Mouse (Mus musculus): ENCODE measurements around the gene Asic2.

Gene Asic2

DNA sequence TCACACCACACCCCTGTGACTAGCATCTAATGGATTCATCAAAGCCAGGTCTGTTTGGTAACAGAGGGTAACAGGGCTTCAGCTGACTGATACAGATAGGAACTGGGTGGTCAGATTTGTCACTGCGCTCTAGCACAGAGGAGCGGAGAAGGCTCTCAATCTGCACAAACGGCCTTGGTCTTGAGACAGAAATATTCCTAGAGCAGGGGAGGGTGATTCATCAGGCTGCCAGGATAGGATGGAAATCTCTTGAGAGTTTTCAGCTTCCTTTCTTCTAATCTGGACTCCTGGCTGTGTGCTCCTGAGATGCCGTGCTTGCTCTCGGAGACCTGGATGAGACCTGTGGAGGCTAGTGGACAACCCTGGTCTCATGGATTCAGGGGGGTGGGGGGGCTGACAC lies 765.7 kb downstream of the Asic2 start:
- no peak for DNase-seq (ENCODE audit: low spot score in 2 of 2)

DNA sequence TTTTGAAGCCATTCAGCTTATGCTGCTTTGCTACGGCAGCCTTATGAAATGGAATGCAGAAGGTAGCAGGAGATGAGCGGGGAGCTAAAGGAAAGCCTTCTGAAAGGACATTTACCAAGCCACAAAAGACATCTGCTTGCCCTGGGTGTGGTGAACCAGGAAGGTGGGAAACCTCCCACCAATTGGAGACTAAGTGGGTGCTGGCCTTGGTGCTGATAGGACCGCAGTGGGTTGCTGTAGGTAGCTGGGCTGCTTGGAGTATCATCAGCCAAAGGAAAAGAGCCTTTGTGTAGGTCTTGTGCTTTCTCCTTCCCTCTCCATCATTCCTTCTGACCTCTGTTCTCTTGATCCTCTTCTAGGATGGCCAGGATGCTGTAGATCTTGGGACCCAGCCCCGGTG lies 774.4 kb downstream of the Asic2 start:
- DNase-seq (ENCODE audit: low spot score in 2 of 2) = no peak

DNA sequence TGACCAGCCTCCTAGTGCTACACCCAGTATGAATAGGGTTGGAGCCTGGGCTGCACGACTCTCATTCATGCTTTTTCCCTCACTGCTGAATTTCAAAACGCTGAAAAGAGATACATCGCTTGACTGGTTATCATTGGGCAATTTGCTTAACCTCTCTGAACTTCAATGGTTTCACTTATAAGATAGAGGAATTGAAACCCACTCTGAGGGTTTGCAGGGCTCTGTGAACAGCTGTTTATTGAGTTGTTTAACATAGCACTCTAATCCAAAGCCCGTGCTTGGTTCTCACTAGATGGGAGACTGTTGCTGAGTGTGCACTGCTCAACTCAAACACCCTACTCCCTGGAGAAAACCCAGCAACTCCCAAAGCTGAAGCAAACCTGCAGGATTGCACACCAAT lies 776.1 kb downstream of the Asic2 start:
- DNase-seq (ENCODE audit: low spot score in 2 of 2) = no peak

DNA sequence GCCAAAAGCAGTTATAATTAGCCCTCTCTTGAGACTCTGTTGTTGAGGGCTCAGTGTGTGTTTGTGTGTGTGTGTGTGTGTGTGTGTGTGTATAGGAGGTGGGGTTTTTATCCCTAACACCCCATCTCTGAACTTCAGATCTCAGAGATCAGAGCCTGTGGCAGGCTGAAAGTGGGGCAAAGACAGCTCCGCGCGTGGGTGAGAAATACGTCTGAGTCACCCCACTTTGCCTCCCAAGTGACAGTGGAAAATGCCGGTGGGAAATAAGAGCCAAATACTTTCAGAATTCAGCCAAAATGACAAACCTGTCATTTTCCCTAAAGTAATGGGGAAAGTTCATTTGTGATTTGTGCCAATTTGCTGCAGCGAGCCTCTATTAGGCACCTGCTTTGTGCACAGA lies 779.2 kb downstream of the Asic2 start:
- peak; percentile 33 to 56 for DNase-seq (ENCODE audit: low spot score in 2 of 2)

DNA sequence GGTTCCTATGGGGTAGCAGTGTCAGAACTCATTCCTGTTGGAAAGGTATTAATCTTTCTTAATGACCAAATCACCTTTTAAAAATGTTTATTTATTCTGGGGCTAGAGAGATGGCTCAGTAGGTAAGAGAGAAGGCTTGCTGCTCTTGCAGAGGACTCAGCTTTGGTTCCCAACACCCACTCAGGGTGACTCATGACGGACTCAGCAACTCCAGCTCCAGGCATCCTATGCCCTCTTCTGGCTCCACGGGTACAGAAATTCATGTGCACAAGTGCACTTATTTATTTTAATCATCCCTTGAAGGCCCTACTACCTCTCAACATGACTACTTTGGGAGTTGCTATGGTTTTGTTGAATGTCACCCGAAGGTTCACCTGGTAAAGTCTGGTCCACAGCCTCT lies 780.4 kb downstream of the Asic2 start:
- DNase-seq (ENCODE audit: low spot score in 2 of 2) = peak; percentile 35 to 47

DNA sequence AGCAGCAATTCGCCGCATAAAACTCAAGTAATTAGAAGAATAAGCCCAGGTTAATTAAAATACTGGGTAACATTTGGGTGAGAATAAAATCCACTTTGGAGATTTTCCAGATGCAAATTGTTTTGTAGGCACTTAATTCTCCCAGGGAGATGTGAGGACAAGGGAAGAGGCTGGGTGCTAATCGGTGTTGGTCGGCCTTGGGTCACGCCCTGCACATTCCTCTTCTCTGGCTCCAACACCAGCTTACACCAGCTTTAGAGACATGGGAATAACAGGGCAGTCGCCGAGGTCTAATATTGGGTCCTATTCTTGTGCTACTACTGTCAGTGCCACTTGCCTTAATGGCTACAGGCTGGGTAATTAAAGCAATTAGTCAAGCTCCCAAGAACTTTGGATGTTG lies 783.5 kb downstream of the Asic2 start:
- DNase-seq (ENCODE audit: low spot score in 2 of 2) = no peak

DNA sequence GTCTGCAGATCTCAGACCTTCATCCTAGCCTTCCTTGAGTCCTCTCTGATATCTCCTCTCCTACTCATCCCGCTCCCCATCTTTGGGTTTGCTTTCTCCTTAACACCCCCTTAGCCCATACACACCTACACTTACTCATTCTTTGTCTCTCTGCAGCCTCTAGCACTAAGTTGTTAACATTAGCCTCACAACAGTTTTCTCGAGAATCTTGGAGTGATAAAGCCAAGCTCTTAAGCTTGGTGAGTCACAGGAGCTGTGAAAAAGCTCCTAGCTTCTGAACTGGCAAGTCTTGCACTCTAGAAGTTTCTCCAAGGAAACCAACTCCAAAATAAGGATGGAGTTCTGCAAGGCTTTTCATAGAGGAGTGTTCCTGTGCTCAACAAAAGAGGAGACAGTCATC lies 803.4 kb downstream of the Asic2 start:
- DNase-seq (ENCODE audit: low spot score in 2 of 2) = no peak

DNA sequence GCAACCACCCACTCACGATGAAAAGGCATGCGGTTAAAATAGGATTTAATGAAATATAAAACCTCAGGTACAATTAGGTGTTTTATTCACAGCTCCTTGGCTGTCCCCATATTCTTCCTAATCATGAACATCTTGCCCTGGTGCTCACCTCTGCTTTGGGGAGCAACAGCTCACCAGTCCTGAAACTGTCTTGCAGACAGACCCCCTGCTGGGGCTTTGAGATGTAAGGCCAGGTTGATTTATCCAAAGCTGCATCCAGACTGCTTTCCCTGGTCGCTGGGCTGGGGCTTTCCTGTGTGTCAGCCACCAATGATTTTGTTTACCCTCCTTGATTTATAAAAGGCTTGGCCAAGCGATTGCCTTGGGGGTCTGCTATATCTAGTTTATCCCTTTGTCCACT lies 805.2 kb downstream of the Asic2 start:
- DNase-seq (ENCODE audit: low spot score in 2 of 2) = no peak

DNA sequence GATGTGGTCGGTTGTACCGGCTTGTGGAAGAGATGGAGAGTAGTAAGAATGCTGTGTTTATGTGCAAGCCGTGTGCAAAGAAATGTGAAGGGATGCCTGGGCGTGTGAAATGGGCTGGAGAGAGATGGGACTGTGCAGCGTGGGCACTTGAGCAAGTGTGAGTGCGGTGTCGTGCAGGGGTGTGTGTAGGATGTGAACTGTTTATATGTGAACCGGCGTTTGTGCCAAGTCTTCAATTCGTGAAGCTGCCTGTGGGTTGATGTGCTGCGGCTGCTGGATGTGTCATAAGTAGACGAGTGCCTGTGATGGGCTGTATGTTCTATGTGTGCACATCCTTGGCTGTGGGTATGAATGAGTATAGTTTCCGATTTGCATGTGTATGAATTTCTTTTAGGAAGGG lies 814.4 kb downstream of the Asic2 start:
- peak; percentile 85 to 88 for DNase-seq (ENCODE audit: low spot score in 2 of 2)

DNA sequence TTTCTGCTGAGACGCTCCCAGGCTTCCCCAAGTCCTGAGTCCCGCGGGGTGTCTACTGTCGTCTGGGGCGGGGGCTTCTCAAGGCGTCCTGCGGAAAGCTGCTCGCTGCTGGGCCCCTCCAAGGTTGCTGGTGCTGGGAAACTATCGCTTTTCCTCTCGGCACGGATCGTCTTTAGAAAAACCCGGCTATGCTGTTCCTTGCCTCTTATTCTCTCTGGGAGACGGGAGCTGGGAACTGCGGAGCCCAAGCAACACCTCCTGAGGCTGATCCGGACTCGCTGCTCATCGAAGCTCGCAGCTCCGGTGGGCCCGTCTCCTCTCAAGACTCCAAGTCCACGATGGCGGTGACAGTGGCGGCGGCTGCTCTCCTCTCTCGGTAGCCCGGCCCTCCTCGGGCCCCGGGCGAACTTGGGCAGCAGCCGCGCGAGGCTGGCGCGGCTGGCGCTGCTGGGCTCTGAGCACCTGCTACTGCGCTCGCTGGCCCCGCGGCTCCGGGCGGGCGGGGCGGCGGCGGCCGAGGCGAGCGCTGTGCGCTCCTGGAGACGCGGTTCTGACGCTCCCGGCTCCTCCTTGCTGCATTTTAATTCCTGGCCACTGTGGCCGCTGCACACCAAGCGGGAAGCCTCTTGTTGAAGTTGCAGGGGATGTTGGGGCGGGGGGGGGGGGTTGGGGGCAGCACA lies 815.0 kb downstream of the Asic2 start:
- DNase-seq (ENCODE audit: low spot score in 2 of 2) = peak; percentile 68 to 80

DNA sequence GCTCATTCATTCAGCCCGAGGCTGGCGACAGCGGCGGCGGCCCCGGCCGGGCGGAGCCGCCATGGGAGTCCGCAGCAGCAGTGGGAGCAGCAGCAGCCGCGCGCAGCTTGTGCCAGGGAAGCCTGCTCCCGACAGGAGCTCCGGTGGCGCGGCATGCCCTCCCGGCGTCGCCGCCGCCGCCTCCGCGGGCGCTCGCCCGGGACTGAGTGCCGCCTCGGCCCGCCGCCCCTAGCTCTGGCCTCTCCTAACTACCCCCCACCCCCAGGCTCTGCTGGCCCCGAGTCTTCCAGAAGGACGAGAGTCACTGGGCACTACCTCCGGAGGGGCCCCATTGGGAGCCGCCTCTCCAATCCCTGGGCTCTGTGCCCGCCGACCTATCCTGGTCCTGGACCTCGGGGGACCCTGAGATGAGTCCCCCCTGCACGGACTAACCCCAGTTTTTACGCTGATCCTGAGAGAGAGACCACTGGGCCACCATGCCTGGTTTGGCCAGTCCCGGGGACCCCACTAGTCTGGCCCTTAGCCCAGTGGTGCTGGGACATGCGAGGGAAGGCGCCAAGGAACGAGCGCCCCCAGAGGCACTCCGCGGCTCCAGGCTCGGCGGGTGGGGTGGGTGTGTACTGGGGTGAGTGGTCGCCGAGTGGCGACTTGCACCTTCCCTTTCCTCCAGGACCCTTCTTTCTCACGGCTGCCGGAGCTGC lies 815.6 kb downstream of the Asic2 start:
- peak; percentile 72 to 81 for DNase-seq (ENCODE audit: low spot score in 2 of 2)

DNA sequence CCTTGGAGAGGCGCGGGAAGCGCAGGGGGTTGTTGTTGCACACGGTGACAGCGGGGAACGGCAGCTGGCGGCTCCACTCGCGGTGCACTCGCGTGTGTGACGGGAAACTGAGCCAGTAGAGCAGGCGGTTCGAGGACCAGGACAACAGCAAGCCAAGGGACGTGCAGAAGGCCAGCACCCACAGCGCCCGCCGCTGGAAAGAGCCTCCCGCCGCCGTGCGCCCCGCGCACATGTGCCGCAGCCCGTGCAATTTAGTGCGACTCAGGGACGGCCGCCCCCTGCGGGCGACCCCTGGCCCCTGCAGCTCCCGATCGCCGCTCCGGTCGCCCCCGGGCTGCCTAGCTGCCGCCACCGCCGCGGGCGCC lies 816.3 kb downstream of the Asic2 start:
- peak; percentile 51 to 68 for DNase-seq (ENCODE audit: low spot score in 2 of 2)

DNA sequence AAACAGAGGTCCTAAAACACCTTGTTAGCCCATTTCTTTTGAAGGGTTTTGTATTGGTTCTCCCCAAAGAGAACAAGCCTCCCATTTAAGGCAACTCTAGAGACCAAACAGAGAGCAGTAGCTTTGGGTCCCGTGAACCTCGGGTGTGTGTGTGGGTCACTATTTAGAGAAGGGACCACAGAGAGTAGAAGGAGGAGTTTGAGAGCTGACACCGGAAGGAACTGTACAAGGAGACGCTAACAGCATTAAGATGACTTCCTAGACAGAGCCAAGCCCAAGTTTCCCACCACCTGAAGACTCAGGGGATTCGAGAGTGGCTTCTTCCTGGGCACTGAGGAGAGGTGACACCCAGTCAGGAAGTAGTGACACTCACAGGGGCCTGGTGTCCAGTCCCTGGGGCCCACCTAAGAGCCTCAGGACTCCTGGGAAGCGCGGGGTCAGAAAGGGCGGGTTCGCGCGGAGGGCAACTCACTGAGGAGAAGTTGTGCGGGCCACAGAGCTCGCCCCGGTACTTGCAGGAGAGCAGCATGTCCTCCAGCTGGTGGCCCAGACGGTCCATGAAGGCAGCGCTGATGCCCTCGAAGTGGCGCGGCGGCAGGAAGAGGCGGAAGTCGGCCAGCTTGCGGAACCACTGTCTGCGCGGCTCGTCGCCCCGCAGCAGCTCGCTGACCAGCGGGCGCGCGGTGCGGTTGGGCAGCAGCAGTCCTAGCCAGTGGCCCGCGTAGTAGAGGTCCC lies 816.8 kb downstream of the Asic2 start:
- DNase-seq (ENCODE audit: low spot score in 2 of 2) = no peak

DNA sequence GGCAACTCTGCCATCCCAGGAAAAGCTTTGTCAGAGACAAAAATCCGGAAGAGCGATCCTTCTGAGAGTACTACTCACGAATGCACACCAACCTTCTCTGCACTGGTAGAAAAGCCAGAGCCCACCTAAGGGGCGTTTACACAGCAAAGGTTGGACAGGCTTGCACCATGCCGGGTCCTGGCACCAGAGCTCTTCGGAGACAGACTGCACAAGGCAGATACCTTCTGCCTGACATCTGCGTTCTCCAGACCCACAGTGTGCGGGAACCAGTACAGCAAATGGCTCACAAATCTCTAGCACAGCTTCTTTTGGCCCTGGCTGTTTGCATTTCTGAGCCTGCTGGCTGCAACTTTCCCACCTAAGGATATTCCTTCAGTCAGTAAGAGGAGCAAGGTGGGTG lies 817.6 kb downstream of the Asic2 start:
- no peak for DNase-seq (ENCODE audit: low spot score in 2 of 2)

DNA sequence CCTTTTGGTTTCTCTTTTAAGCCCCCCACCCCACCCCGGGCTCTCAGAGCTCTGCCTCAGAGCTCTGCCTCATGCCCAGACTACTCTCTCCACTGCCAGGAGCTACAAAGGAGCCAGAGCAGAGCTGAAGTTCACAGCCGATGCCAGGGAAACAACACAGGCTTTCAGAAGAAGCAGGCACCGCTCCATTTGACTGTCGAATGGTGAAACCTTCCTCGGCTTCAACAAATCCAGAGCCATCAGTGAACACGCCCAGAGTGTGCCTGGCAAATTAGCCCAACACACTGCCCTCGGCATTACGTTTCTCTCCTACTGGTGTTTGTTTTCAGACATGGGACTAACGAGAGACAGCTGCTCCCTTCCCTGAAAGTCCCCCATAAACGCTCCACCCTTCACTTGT lies 819.8 kb downstream of the Asic2 start:
- DNase-seq (ENCODE audit: low spot score in 2 of 2) = peak in 1 of 2 experiments; percentile 50

DNA sequence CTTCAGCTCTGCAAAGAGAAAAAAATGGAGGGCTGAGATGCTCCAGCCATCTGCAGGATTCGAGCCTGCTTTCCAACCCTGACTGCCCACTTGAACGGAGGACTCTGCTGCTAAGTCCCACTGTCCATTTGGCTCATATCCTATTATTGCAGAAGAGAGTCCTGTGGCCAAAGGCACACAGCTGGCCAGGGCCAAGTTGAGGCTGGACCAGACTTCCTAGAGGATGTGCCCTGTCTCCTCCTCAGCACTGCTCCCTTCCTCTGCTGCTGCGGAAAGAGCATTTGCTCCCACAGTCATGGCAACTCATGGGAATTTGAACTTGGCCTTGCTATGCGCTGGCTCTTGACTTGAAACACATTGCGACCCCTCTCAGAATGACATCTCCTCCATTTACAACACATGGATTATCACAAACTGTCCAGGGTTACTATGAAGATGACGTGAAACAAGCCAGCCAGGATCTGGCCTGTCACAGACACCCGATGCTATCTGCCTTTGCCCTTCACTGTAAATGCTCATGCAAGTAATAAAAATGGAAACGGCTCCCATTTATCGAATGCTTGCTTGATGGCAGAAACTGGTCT lies 821.6 kb downstream of the Asic2 start:
- DNase-seq (ENCODE audit: low spot score in 2 of 2) = no peak

DNA sequence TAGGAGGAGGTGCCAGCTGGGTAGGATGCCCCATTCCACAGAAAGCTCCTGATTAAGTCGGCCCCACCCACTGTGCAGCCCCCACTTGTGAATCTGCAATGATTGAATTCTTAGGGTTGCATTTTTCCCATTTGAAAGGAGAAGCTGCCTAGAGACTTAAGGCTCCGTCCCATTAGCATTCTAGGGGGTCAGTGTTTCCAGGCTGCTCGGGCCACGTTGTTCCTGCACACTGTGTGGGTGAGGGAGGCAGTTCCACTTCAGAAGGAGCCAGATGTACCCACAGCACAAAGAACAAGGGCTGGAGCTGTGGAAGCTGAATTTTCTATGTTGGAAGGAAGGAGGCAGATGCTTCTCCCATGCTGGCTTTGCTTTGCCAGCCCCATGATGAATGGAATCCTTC lies 833.1 kb downstream of the Asic2 start:
- peak in 1 of 2 experiments; percentile 50 for DNase-seq (ENCODE audit: low spot score in 2 of 2)

DNA sequence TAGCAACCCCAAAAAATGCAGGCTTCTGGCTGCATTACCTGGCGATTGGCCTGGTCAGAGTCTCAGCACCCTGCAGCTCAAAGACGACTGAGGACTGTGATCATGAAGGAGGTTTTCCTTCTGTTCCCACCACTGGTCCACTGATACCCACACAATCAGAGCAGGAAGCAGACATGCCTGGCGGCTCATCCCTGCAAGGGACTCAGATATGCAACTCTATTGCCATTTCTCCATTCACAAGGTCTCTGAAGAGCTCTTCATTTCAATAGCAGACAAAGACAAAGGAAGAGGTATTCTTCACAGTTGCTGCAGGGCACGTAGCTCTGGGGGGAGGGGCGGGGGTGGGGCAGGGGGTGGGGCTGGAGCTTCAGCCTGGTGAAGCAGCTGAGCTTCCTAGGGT lies 834.3 kb downstream of the Asic2 start:
- no peak for DNase-seq (ENCODE audit: low spot score in 2 of 2)

DNA sequence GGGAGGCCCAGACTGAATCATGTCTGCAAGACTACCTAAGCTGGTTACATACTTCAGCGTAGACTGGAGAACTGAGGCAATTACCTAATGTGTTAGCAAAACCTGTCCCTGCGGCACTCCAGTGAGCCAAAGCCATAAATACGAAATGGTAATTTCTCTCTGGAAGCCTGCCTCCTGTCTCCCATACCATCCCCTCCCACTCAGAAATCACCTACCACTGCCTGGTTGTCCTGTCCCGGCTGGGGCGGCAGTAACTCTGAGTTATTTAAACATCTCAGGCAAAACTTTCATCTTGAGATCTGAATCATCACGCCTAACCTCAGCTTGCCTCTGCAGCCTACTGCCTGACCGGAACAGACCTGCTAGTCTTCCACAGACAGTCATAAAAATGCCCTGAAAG lies 835.6 kb downstream of the Asic2 start:
- DNase-seq (ENCODE audit: low spot score in 2 of 2) = peak in 1 of 2 experiments; percentile 32

DNA sequence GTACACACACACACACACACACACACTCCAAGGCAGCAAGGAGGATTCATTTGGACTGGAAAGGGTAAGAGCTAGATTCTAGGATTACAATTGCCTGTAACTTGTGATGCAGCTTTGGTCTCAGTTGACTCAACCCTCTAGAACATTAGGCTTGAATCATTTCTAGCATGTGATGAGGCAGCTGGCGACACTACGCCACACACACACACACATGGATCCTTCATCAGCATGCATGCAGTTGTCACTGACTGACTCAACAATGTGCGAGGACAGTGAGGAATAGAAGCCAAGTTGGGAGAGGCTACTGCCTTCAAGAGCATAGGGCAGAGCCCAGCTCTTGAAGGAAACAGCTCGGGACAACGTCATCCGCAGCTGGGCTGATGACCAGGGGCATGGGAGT lies 843.9 kb downstream of the Asic2 start:
- DNase-seq (ENCODE audit: low spot score in 2 of 2) = no peak

DNA sequence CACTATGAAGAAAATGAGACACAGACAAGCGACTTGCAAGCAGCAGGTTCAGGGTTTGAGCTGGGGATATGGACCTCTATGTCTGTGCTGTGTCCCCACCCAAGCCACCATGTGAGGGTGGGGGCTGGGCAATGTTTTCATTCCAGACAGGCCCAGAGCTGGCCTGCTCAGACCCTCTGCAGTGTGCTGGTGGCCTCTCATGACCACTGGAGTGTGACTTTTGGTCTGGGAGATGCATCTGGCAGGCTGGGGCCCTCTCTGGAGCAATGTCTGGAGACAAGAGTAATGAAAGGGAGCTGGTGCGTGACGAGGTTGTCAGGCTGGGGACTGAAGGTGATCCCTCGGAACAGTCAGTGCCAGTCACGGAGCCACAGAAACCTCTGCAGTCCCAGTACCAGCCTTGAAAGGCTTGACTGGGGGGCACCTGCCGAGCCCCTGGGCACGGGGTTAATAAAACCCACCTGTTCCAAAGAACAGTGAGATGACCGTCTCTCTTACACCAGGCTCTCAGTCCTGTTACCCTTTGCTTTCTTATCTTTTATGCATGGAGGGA lies 848.2 kb downstream of the Asic2 start:
- DNase-seq (ENCODE audit: low spot score in 2 of 2) = no peak

DNA sequence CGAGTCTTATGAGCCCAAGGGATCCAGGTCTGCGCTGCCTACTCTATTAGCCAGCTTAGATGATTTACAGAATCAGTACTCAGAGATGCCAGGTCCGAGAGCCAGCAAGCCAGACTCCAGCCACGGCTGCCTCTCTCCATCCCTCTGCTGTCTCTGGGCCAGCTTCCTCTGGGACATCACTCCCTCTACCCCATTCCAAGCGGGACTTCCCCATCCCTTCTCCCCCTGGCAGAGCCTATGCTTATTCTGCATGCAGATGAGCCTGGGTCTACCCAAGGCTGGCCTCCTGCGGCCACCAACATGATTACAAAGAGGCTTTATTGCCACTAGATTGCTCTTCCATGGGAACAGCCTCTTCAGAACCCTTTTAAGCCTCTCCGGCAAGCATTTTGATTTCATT lies 850.2 kb downstream of the Asic2 start:
- no peak for DNase-seq (ENCODE audit: low spot score in 2 of 2)

Data from right cerebral cortex, adult 2 months (tissue).